Mouse (Mus musculus) testis, adult 2 months (tissue): ENCODE results near the gene Zg16. TPM values are rescaled to one million over a fixed set of nuclear protein-coding genes. Genes with fewer than 3 reads are reported as not detected.

Experiments used
- H3K27ac ChIP-seq: fragments of 200-500 bp; 2 replicates; pipeline ENCODE4 v1.5.1; 2012; ENCODE audit warnings: low read depth, low read length; ENCODE audit not compliant: control insufficient read depth, insufficient read depth
- H3K27me3 ChIP-seq: fragments of 200-500 bp; 2 replicates; pipeline ENCODE4 v1.6.1; 2012; ENCODE audit warnings: mild to moderate bottlenecking, low read length, moderate library complexity; ENCODE audit not compliant: control insufficient read depth, insufficient read depth
- H3K36me3 ChIP-seq: fragments of 200-500 bp; 2 replicates; pipeline ENCODE4 v1.6.1; 2012; ENCODE audit warnings: mild to moderate bottlenecking, low read length; ENCODE audit not compliant: control insufficient read depth, insufficient read depth
- H3K4me1 ChIP-seq: fragments of 200-500 bp; 2 replicates; pipeline ENCODE4 v1.6.1; 2012; ENCODE audit warnings: low read length; ENCODE audit not compliant: control insufficient read depth, insufficient read depth
- H3K4me3 ChIP-seq: fragments of 200-500 bp; 2 replicates; pipeline ENCODE4 v1.5.1; 2012; ENCODE audit warnings: low read depth, mild to moderate bottlenecking, low read length, moderate library complexity, mixed read lengths; ENCODE audit not compliant: control insufficient read depth
- CTCF ChIP-seq: fragments of 200-500 bp; IDR thresholded peaks from 2 replicates; pipeline ENCODE4 v1.5.1; 2012; ENCODE audit warnings: low read depth, mild to moderate bottlenecking, inconsistent platforms, low read length, moderate library complexity; ENCODE audit not compliant: control insufficient read depth, insufficient read depth, insufficient replicate concordance
- POLR2A ChIP-seq: fragments of 200-500 bp; IDR thresholded peaks from 2 replicates; pipeline ENCODE4 v1.6.1; 2012; ENCODE audit warnings: low read depth, mild to moderate bottlenecking, inconsistent platforms, low read length, moderate library complexity; ENCODE audit not compliant: control insufficient read depth
- polyA plus RNA-seq: library from polyadenylated mRNA; depleted of rRNA; stranded (reverse); fragments of >200 nt; gene quantifications from 2 replicates; pipeline ENCODE4 v1.2.3, GENCODE M21; 2012

The Zg16 gene
- polyA plus RNA-seq, 1 experiment: 0.93 TPM

- TF ChIP-seq CTCF (no peak), POLR2A (no peak)
- Histone ChIP-seq H3K36me3 (0 out of 2 replicates have a peak, but pooled peaks cover 1% of the 10 kb centered on the region), H3K27me3 (no peaks in the 10 kb centered on the region), H3K4me1 (peaks cover 8% of the 10 kb centered on the region), H3K4me3 (peak within 1 kb of the TSS; percentile 83), H3K27ac (peak within 1 kb of the TSS; percentile 59)
Observed at GRCm38 (mm10) chr7:127014320-127014719, 72.8 kb downstream of the Zg16 start, which contains the start of gene Mvp. Mvp (minus strand) TSS chr7:127014621.

GRCm38 (mm10) chr7:127013385-127013784, 73.7 kb downstream of the Zg16 start:
- Histone ChIP-seq H3K4me3 (no peak overlapping the region), H3K27ac (no peak overlapping the region), H3K36me3 (0 out of 2 replicates have a peak, but pooled peaks cover 1% of the 10 kb centered on the region), H3K4me1 (peaks cover 11% of the 10 kb centered on the region), H3K27me3 (no peaks in the 10 kb centered on the region)
- TF ChIP-seq POLR2A: no peak
- TF ChIP-seq CTCF: no peak

GRCm38 (mm10) chr7:127012845-127013244, 74.3 kb downstream of the Zg16 start:
- Histone ChIP-seq H3K36me3 (0 out of 2 replicates have a peak, but pooled peaks cover 1% of the 10 kb centered on the region), H3K4me3 (no peak overlapping the region)
- TF ChIP-seq POLR2A (no peak), CTCF (no peak)

GRCm38 (mm10) chr7:127012374-127012773, 74.8 kb downstream of the Zg16 start:
- no peak for TF ChIP-seq POLR2A
- TF ChIP-seq CTCF: no peak
- Histone ChIP-seq H3K36me3 (0 out of 2 replicates have a peak, but pooled peaks cover 1% of the 10 kb centered on the region), H3K4me3 (no peak overlapping the region), H3K27ac (no peak overlapping the region), H3K27me3 (no peaks in the 10 kb centered on the region), H3K4me1 (peaks cover 13% of the 10 kb centered on the region)

More at GRCm38 (mm10) chr7:127012845-127013244, 74.3 kb downstream of the Zg16 start:
- peaks cover 13% of the 10 kb centered on the region for H3K4me1 ChIP-seq
- no peaks in the 10 kb centered on the region for H3K27me3 ChIP-seq
- H3K27ac ChIP-seq: no peak overlapping the region

- 0 out of 2 replicates have a peak, but pooled peaks cover 1% of the 10 kb centered on the region for H3K36me3 ChIP-seq
- TF ChIP-seq POLR2A: no peak
- no peak for TF ChIP-seq CTCF
- H3K27me3 ChIP-seq: no peaks in the 10 kb centered on the region
- no peak overlapping the region for H3K27ac ChIP-seq
- H3K4me1 ChIP-seq: peaks cover 13% of the 10 kb centered on the region
- no peak overlapping the region for H3K4me3 ChIP-seq
Observed at GRCm38 (mm10) chr7:127011717-127012116, 75.4 kb downstream of the Zg16 start.

- Histone ChIP-seq H3K36me3 (0 out of 2 replicates have a peak, but pooled peaks cover 1% of the 10 kb centered on the region), H3K27ac (no peak overlapping the region), H3K27me3 (no peaks in the 10 kb centered on the region), H3K4me3 (no peak overlapping the region), H3K4me1 (peaks cover 7% of the 10 kb centered on the region)
- TF ChIP-seq CTCF: no peak
- TF ChIP-seq POLR2A: no peak
Observed at GRCm38 (mm10) chr7:127011051-127011450, 76.1 kb downstream of the Zg16 start.

GRCm38 (mm10) chr7:127009307-127010085, 77.6 kb downstream of the Zg16 start:
- TF ChIP-seq POLR2A: no peak
- no peak for TF ChIP-seq CTCF
- peaks cover 5% of the 10 kb centered on the region; the same call in 1 of the 2 replicates for H3K4me1 ChIP-seq

More at GRCm38 (mm10) chr7:127009307-127010085, 77.6 kb downstream of the Zg16 start:
- Histone ChIP-seq H3K27ac (peak overlapping the region; percentile 10; the same call in 1 of the 2 replicates), H3K36me3 (no peaks in the 10 kb centered on the region), H3K27me3 (no peaks in the 10 kb centered on the region), H3K4me3 (no peak overlapping the region)
